Mouse (Mus musculus): ENCODE measurements around the gene Phldb1. TPM values are rescaled to one million over a fixed set of nuclear protein-coding genes. Genes with fewer than 3 reads are reported as not detected.
"Not testable (repeated sequence)": the region's sequence is repeated elsewhere in the genome, so short reads cannot be mapped to it uniquely, and the experiment has no call there.

Gene Phldb1
- polyA plus RNA-seq, 1 experiment from 2014 or later, result 36.3 TPM

GRCm38 (mm10) chr9:44647026-44647425, 88.0 kb downstream of the Phldb1 start:
- ATAC-seq (ENCODE audit: low FRiP score) (no peak), DNase-seq (ENCODE audit: low spot score) (no peak)
- H3K27ac ChIP-seq (ENCODE audit: low read depth, low read length), result no peak overlapping the region
- no peaks in the 10 kb centered on the region for H3K4me1 ChIP-seq (replicated peaks; ENCODE audit: control insufficient read depth, insufficient read depth, low read length)
- H3K9ac ChIP-seq (ENCODE audit: low read depth, low read length), result no peak overlapping the region
- no peaks in the 10 kb centered on the region for H3K27me3 ChIP-seq (ENCODE audit: control insufficient read depth, insufficient read depth, low read length)
- H3K9me3 ChIP-seq (ENCODE audit: control insufficient read depth, low read length), result no peaks in the 10 kb centered on the region
- no peak overlapping the region for H3K4me2 ChIP-seq (replicated peaks; ENCODE audit: low read depth, low read length)
- 96% methylated on average over 8 of the region's 8 CpGs for WGBS
- H3K4me3 ChIP-seq (ENCODE audit: low read depth, low read length), result no peak overlapping the region
- H3K36me3 ChIP-seq (ENCODE audit: control insufficient read depth, insufficient read depth, low read length), result no peaks in the 10 kb centered on the region

- no peaks in the 10 kb centered on the region for H3K9me3 ChIP-seq (ENCODE audit: control insufficient read depth, low read length)
- no peaks in the 10 kb centered on the region for H3K36me3 ChIP-seq (ENCODE audit: control insufficient read depth, insufficient read depth, low read length)
- H3K9ac ChIP-seq (ENCODE audit: low read depth, low read length), result no peak overlapping the region
- WGBS, result 86% methylated on average over 6 of the region's 6 CpGs
- ATAC-seq (ENCODE audit: low FRiP score) (no peak), DNase-seq (ENCODE audit: low spot score) (no peak)
- no peak overlapping the region for H3K4me3 ChIP-seq (ENCODE audit: low read depth, low read length)
- H3K27ac ChIP-seq (ENCODE audit: low read depth, low read length), result no peak overlapping the region
- no peaks in the 10 kb centered on the region for H3K27me3 ChIP-seq (ENCODE audit: control insufficient read depth, insufficient read depth, low read length)
- H3K4me2 ChIP-seq (replicated peaks; ENCODE audit: low read depth, low read length), result no peak overlapping the region
- H3K4me1 ChIP-seq (replicated peaks; ENCODE audit: control insufficient read depth, insufficient read depth, low read length), result no peaks in the 10 kb centered on the region
Measured at GRCm38 (mm10) chr9:44646366-44646765, 88.6 kb downstream of the Phldb1 start.

GRCm38 (mm10) chr9:44645924-44646323, 89.1 kb downstream of the Phldb1 start:
- no peak overlapping the region for H3K4me3 ChIP-seq (ENCODE audit: low read depth, low read length)
- no peaks in the 10 kb centered on the region for H3K4me1 ChIP-seq (replicated peaks; ENCODE audit: control insufficient read depth, insufficient read depth, low read length)
- ATAC-seq (ENCODE audit: low FRiP score) (no peak), DNase-seq (ENCODE audit: low spot score) (no peak)
- H3K9ac ChIP-seq (ENCODE audit: low read depth, low read length), result no peak overlapping the region
- no peaks in the 10 kb centered on the region for H3K27me3 ChIP-seq (ENCODE audit: control insufficient read depth, insufficient read depth, low read length)
- WGBS, result 71% methylated on average over 15 of the region's 15 CpGs
- no peaks in the 10 kb centered on the region for H3K9me3 ChIP-seq (ENCODE audit: control insufficient read depth, low read length)
- H3K4me2 ChIP-seq (replicated peaks; ENCODE audit: low read depth, low read length), result no peak overlapping the region
- H3K36me3 ChIP-seq (ENCODE audit: control insufficient read depth, insufficient read depth, low read length), result no peaks in the 10 kb centered on the region
- no peak overlapping the region for H3K27ac ChIP-seq (ENCODE audit: low read depth, low read length)

- H3K4me3 ChIP-seq (ENCODE audit: low read depth, low read length), result no peak overlapping the region
- no peaks in the 10 kb centered on the region for H3K27me3 ChIP-seq (ENCODE audit: control insufficient read depth, insufficient read depth, low read length)
- ATAC-seq (ENCODE audit: low FRiP score), result no peak
- H3K9me3 ChIP-seq (ENCODE audit: control insufficient read depth, low read length), result no peaks in the 10 kb centered on the region
- H3K27ac ChIP-seq (ENCODE audit: low read depth, low read length), result no peak overlapping the region
- H3K4me2 ChIP-seq (replicated peaks; ENCODE audit: low read depth, low read length), result no peak overlapping the region
- 81% methylated on average over 5 of the region's 5 CpGs for whole genome bisulfite sequencing
- no peak for DNase-seq (ENCODE audit: low spot score)
- no peaks in the 10 kb centered on the region for H3K36me3 ChIP-seq (ENCODE audit: control insufficient read depth, insufficient read depth, low read length)
- H3K4me1 ChIP-seq (replicated peaks; ENCODE audit: control insufficient read depth, insufficient read depth, low read length), result no peaks in the 10 kb centered on the region
- H3K9ac ChIP-seq (ENCODE audit: low read depth, low read length), result no peak overlapping the region
Measured at GRCm38 (mm10) chr9:44645481-44645880, 89.5 kb downstream of the Phldb1 start.

GRCm38 (mm10) chr9:44644186-44644585, 90.8 kb downstream of the Phldb1 start:
- Histone ChIP-seq H3K27me3 (ENCODE audit: control insufficient read depth, insufficient read depth, low read length) (no peaks in the 10 kb centered on the region), H3K27ac (ENCODE audit: low read depth, low read length) (no peak overlapping the region), H3K4me2 (replicated peaks; ENCODE audit: low read depth, low read length) (no peak overlapping the region), H3K4me1 (replicated peaks; ENCODE audit: control insufficient read depth, insufficient read depth, low read length) (no peaks in the 10 kb centered on the region), H3K4me3 (ENCODE audit: low read depth, low read length) (no peak overlapping the region), H3K9ac (ENCODE audit: low read depth, low read length) (no peak overlapping the region), H3K9me3 (ENCODE audit: control insufficient read depth, low read length) (no peaks in the 10 kb centered on the region), H3K36me3 (ENCODE audit: control insufficient read depth, insufficient read depth, low read length) (no peaks in the 10 kb centered on the region)
- DNase-seq (ENCODE audit: low spot score) (no peak), ATAC-seq (ENCODE audit: low FRiP score) (no peak)
- 85% methylated on average over 2 of the region's 2 CpGs for WGBS

- Histone ChIP-seq H3K4me2 (replicated peaks; ENCODE audit: low read depth, low read length) (no peak overlapping the region), H3K27ac (ENCODE audit: low read depth, low read length) (no peak overlapping the region), H3K9me3 (ENCODE audit: control insufficient read depth, low read length) (no peaks in the 10 kb centered on the region), H3K36me3 (ENCODE audit: control insufficient read depth, insufficient read depth, low read length) (0 out of 2 replicates have a peak, but pooled peaks cover 2% of the 10 kb centered on the region), H3K4me3 (ENCODE audit: low read depth, low read length) (no peak overlapping the region), H3K4me1 (replicated peaks; ENCODE audit: control insufficient read depth, insufficient read depth, low read length) (no peaks in the 10 kb centered on the region), H3K27me3 (ENCODE audit: control insufficient read depth, insufficient read depth, low read length) (no peaks in the 10 kb centered on the region), H3K9ac (ENCODE audit: low read depth, low read length) (no peak overlapping the region)
- 97% methylated on average over 7 of the region's 7 CpGs for WGBS
- ATAC-seq (ENCODE audit: low FRiP score), result no peak
- no peak for DNase-seq (ENCODE audit: low spot score)
Measured at GRCm38 (mm10) chr9:44643103-44643502, 91.9 kb downstream of the Phldb1 start.

GRCm38 (mm10) chr9:44641616-44642015, 93.4 kb downstream of the Phldb1 start:
- ATAC-seq (ENCODE audit: low FRiP score) (no peak), DNase-seq (ENCODE audit: low spot score) (no peak)
- no peak overlapping the region for H3K9ac ChIP-seq (ENCODE audit: low read depth, low read length)
- WGBS, result 95% methylated on average over 2 of the region's 2 CpGs
- H3K27me3 ChIP-seq (ENCODE audit: control insufficient read depth, insufficient read depth, low read length), result no peaks in the 10 kb centered on the region
- no peak overlapping the region for H3K27ac ChIP-seq (ENCODE audit: low read depth, low read length)
- no peaks in the 10 kb centered on the region for H3K4me1 ChIP-seq (replicated peaks; ENCODE audit: control insufficient read depth, insufficient read depth, low read length)
- 0 out of 2 replicates have a peak, but pooled peaks cover 13% of the 10 kb centered on the region for H3K36me3 ChIP-seq (ENCODE audit: control insufficient read depth, insufficient read depth, low read length)
- H3K9me3 ChIP-seq (ENCODE audit: control insufficient read depth, low read length), result no peaks in the 10 kb centered on the region
- H3K4me3 ChIP-seq (ENCODE audit: low read depth, low read length), result no peak overlapping the region
- no peak overlapping the region for H3K4me2 ChIP-seq (replicated peaks; ENCODE audit: low read depth, low read length)

- ATAC-seq (ENCODE audit: low FRiP score), result no peak
- WGBS, result 91% methylated on average over 3 of the region's 3 CpGs
- no peak overlapping the region for H3K9ac ChIP-seq (ENCODE audit: low read depth, low read length)
- H3K4me2 ChIP-seq (replicated peaks; ENCODE audit: low read depth, low read length), result no peak overlapping the region
- no peaks in the 10 kb centered on the region for H3K9me3 ChIP-seq (ENCODE audit: control insufficient read depth, low read length)
- no peak for DNase-seq (ENCODE audit: low spot score)
- H3K4me1 ChIP-seq (replicated peaks; ENCODE audit: control insufficient read depth, insufficient read depth, low read length), result no peaks in the 10 kb centered on the region
- no peaks in the 10 kb centered on the region for H3K27me3 ChIP-seq (ENCODE audit: control insufficient read depth, insufficient read depth, low read length)
- H3K27ac ChIP-seq (ENCODE audit: low read depth, low read length), result no peak overlapping the region
- H3K36me3 ChIP-seq (ENCODE audit: control insufficient read depth, insufficient read depth, low read length), result 0 out of 2 replicates have a peak, but pooled peaks cover 13% of the 10 kb centered on the region
- no peak overlapping the region for H3K4me3 ChIP-seq (ENCODE audit: low read depth, low read length)
Measured at GRCm38 (mm10) chr9:44640646-44641357, 94.2 kb downstream of the Phldb1 start.

- H3K36me3 ChIP-seq (ENCODE audit: control insufficient read depth, insufficient read depth, low read length), result peaks cover 16% of the 10 kb centered on the region; the same call in 1 of the 2 replicates
- not testable (repeated sequence) for H3K9ac ChIP-seq (ENCODE audit: low read depth, low read length); ATAC-seq (ENCODE audit: low FRiP score); DNase-seq (ENCODE audit: low spot score); H3K4me3 ChIP-seq (ENCODE audit: low read depth, low read length); H3K27me3 ChIP-seq (ENCODE audit: control insufficient read depth, insufficient read depth, low read length); H3K27ac ChIP-seq (ENCODE audit: low read depth, low read length); H3K9me3 ChIP-seq (ENCODE audit: control insufficient read depth, low read length); H3K4me1 ChIP-seq (replicated peaks; ENCODE audit: control insufficient read depth, insufficient read depth, low read length); H3K4me2 ChIP-seq (replicated peaks; ENCODE audit: low read depth, low read length)
- WGBS, result 92% methylated on average over 1 of the region's 1 CpGs
Measured at GRCm38 (mm10) chr9:44640028-44640427, 95.0 kb downstream of the Phldb1 start.

Data from hindbrain, embryonic 11.5 days (tissue).